Mouse (Mus musculus) liver, postnatal 0 days (tissue): ENCODE measurements at regions not wholly inside any gene's neighbourhood (a gene's known extent, or its start where the extent isn't known, plus 50 kb on each side); places are given as distances from the start of the nearest gene placed in this dataset.

ENCODE experiments used
- ATAC-seq: fragments of 200-750 bp; cut with Nextera tagmentation; 2 replicates; pipeline ENCODE4 v1.8.0; 2017; ENCODE audit warnings: mild to moderate bottlenecking, moderate library complexity
- DNase-seq: peaks from one replicate; pipeline ENCODE4 v3.0.0-alpha.2; 2016
- H3K27ac ChIP-seq: fragments of 300-500 bp; sonication (generic); 2 replicates; pipeline ENCODE4 v1.5.1; 2014; ENCODE audit warnings: antibody characterized with exemption, moderate library complexity, mild to moderate bottlenecking, low read depth
- H3K27me3 ChIP-seq: fragments of 300-500 bp; sonication (generic); 2 replicates; pipeline ENCODE4 v1.6.1; 2014; ENCODE audit warnings: low read length, control low read depth, mixed read lengths; ENCODE audit not compliant: insufficient read depth
- H3K36me3 ChIP-seq: fragments of 300-500 bp; sonication (generic); replicated peaks from 2 replicates; pipeline ENCODE4 v1.6.1; 2014; ENCODE audit warnings: mild to moderate bottlenecking, control low read depth, low read length, moderate library complexity, mixed read lengths; ENCODE audit not compliant: insufficient read depth
- H3K4me1 ChIP-seq: fragments of 300-500 bp; sonication (generic); 2 replicates; pipeline ENCODE4 v1.6.1; 2014; ENCODE audit warnings: antibody characterized with exemption, mild to moderate bottlenecking, control low read depth; ENCODE audit not compliant: insufficient read depth
- H3K4me2 ChIP-seq: fragments of 300-500 bp; sonication (generic); 2 replicates; pipeline ENCODE4 v1.6.1; 2014; ENCODE audit warnings: low read depth, mild to moderate bottlenecking, low read length, moderate library complexity, mixed read lengths
- H3K4me3 ChIP-seq: fragments of 300-500 bp; sonication (generic); 2 replicates; pipeline ENCODE4 v1.5.1; 2014; ENCODE audit warnings: low read depth, low read length
- H3K9ac ChIP-seq: fragments of 300-500 bp; sonication (generic); replicated peaks from 2 replicates; pipeline ENCODE4 v1.6.1; 2014; ENCODE audit warnings: mild to moderate bottlenecking, moderate library complexity
- H3K9me3 ChIP-seq: fragments of 300-500 bp; sonication (generic); 2 replicates; pipeline ENCODE4 v1.6.1; 2016; ENCODE audit warnings: mild to moderate bottlenecking, control low read depth, low read length, mixed read lengths
- CTCF ChIP-seq: sonication (generic); IDR thresholded peaks from 2 replicates; pipeline ENCODE4 v1.5.1; 2016; ENCODE audit warnings: antibody characterized with exemption, low read depth
- EP300 ChIP-seq: IDR thresholded peaks from 2 replicates; pipeline ENCODE4 v1.6.1; 2016; ENCODE audit warnings: antibody characterized with exemption, low read depth, mild to moderate bottlenecking
- WGBS: fragments of 180-500 bp; shearing (Covaris S2); extraction: QIAGEN DNeasy Blood & Tissue Kit; methylation state at CpG from one replicate; pipeline ENCODE4 v1.1.7; 2014; ENCODE audit not compliant: insufficient replicate concordance; 5-methylcytosine and 5-hydroxymethylcytosine counted together

DNA sequence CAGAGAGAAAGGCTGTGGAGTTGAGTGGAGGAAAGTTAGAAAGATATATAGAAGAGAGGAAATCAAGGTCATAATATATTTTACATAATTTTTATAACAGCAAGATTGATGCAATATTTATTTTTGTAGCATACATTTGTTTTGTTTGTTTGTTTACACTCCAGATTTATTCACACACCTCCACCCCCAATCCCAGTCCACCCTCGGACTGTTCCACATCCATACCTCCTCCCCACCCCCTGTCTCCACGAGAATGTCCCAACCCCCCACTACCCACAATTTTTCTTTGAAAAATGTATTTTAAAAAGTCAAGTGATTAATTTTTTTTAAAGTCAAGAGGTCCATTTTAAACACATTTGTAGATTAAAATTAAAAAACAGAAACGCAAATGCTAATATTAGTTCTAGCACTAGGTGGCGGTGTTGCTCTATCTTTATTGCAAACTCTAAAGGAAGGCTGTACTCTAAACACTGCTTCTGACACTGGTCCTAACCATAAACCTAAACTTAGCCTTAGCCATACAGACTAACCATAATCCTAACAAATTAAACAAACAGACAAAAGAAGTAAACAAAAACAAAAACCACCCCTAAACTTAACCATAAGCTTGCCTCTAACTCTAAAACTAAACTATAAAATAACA, 67.8 kb downstream of the Olfr1505 start:
- WGBS = 19% methylated on average over 4 of the region's 4 CpGs
- no peaks in the 10 kb centered on the region for H3K4me1 ChIP-seq
- ATAC-seq = no peak

DNA sequence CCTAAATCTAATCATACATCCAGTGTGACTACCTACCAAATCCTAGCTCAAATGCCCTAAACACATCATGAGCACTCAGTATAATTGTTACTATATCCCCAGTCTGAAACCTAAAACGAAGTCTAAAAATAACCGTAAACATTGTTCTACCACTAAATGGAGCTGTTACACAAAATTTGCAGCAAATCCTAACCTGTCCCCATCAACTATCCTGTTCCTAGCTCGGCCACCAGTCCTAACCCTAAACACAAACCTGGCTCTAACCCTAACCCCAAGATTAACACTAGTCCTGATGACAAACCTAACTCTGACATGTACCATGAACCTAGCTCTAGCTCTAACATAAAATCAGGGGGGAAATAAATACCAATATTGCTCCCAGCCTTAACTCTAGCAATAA, 69.5 kb downstream of the Olfr1505 start:
- DNase-seq = no peak
- Histone ChIP-seq H3K4me3 (no peak overlapping the region), H3K4me1 (no peaks in the 10 kb centered on the region), H3K27me3 (no peaks in the 10 kb centered on the region), H3K4me2 (no peak overlapping the region), H3K27ac (no peak overlapping the region), H3K36me3 (no peaks in the 10 kb centered on the region), H3K9ac (no peak overlapping the region), H3K9me3 (no peaks in the 10 kb centered on the region)
- 0 out of 2 replicates have a peak, but pooled peaks have one; percentile 2 for TF ChIP-seq CTCF
- no peak for TF ChIP-seq EP300
- no peak for ATAC-seq
- WGBS = 68% methylated on average over 3 of the region's 3 CpGs

More for the DNA sequence above, 67.8 kb downstream of the Olfr1505 start:
- Histone ChIP-seq H3K27me3 (no peaks in the 10 kb centered on the region), H3K9me3 (no peaks in the 10 kb centered on the region), H3K9ac (no peak overlapping the region), H3K36me3 (no peaks in the 10 kb centered on the region), H3K4me3 (no peak overlapping the region), H3K4me2 (no peak overlapping the region), H3K27ac (no peak overlapping the region)
- DNase-seq = no peak
- TF ChIP-seq EP300 = no peak
- TF ChIP-seq CTCF = peak; percentile 66
